Mouse (Mus musculus) heart, postnatal 0 days (tissue): ENCODE data around the gene Nhsl2.

Source experiments
- CTCF ChIP-seq: IDR thresholded peaks from 2 replicates; pipeline ENCODE4 v1.5.1; 2016; ENCODE audit warnings: antibody characterized with exemption, control low read depth, low read depth
- EP300 ChIP-seq: IDR thresholded peaks from 2 replicates; pipeline ENCODE4 v1.6.1; 2016; ENCODE audit warnings: antibody characterized with exemption, low read depth

DNA sequence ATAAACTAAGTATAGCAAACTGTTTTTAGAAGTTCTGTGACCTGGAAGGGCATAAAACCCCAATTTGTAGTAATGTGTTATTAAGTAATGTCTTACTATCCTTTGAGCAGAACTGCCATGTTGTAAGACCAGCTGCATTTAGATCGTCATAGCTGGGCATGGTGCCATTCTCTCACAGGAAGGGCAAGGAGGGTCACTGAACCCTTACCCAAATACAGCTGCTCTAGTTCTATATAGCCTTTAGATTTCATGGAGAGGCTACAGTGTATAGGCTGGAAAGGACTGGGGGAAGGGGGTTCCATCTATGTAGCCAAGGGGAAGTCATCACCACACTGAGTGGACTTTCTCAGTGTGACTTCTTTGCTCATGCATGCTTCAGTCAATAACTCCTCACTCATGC lies 292.0 kb downstream of the Nhsl2 start:
- TF ChIP-seq CTCF (no peak), EP300 (no peak)
